Mouse (Mus musculus): ENCODE data around the gene Bdh1.
"Not testable (repeated sequence)": the region's sequence is repeated elsewhere in the genome, so short reads cannot be mapped to it uniquely, and the experiment has no call there.

The Bdh1 gene

GRCm38 (mm10) chr16:31462113-31462687 lies 40.1 kb downstream of the Bdh1 start:
- DNase-seq (ENCODE audit: inconsistent age in 2 of 2, low spot score in 1 of 2): no peak

GRCm38 (mm10) chr16:31464953-31465352 lies 42.9 kb downstream of the Bdh1 start:
- no peak for DNase-seq (ENCODE audit: inconsistent age in 2 of 2, low spot score in 1 of 2)

GRCm38 (mm10) chr16:31465630-31466029 lies 43.5 kb downstream of the Bdh1 start:
- peak; percentile 81 to 91 for DNase-seq (ENCODE audit: inconsistent age in 2 of 2, low spot score in 1 of 2)

GRCm38 (mm10) chr16:31466106-31466505 lies 44.0 kb downstream of the Bdh1 start:
- DNase-seq (ENCODE audit: inconsistent age in 2 of 2, low spot score in 1 of 2): peak in 1 of 2 experiments; percentile 62

- not testable (repeated sequence) for DNase-seq (ENCODE audit: inconsistent age in 2 of 2, low spot score in 1 of 2)
These were observed 48.7 kb downstream of the Bdh1 start for GRCm38 (mm10) chr16:31470819-31471218.

GRCm38 (mm10) chr16:31471994-31472393 lies 49.9 kb downstream of the Bdh1 start:
- peak in 1 of 2 experiments; percentile 28 for DNase-seq (ENCODE audit: inconsistent age in 2 of 2, low spot score in 1 of 2)

- DNase-seq (ENCODE audit: inconsistent age in 2 of 2, low spot score in 1 of 2): no peak
These were observed 51.1 kb downstream of the Bdh1 start for GRCm38 (mm10) chr16:31473226-31473625.

- DNase-seq (ENCODE audit: inconsistent age in 2 of 2, low spot score in 1 of 2): peak in 1 of 2 experiments; percentile 19
These were observed 53.3 kb downstream of the Bdh1 start for GRCm38 (mm10) chr16:31475123-31475968.

- no peak for DNase-seq (ENCODE audit: inconsistent age in 2 of 2, low spot score in 1 of 2)
These were observed 55.0 kb downstream of the Bdh1 start for GRCm38 (mm10) chr16:31476872-31477603.

- peak in 1 of 2 experiments; percentile 28 for DNase-seq (ENCODE audit: inconsistent age in 2 of 2, low spot score in 1 of 2)
These were observed 63.3 kb downstream of the Bdh1 start for GRCm38 (mm10) chr16:31485336-31485735.

GRCm38 (mm10) chr16:31487266-31487665 lies 65.2 kb downstream of the Bdh1 start:
- no peak for DNase-seq (ENCODE audit: inconsistent age in 2 of 2, low spot score in 1 of 2)

GRCm38 (mm10) chr16:31489096-31489495 lies 67.0 kb downstream of the Bdh1 start:
- peak in 1 of 2 experiments; percentile 70 for DNase-seq (ENCODE audit: inconsistent age in 2 of 2, low spot score in 1 of 2)

- DNase-seq (ENCODE audit: inconsistent age in 2 of 2, low spot score in 1 of 2): peak in 1 of 2 experiments; percentile 18
These were observed 68.9 kb downstream of the Bdh1 start for GRCm38 (mm10) chr16:31490967-31491366.

GRCm38 (mm10) chr16:31492921-31493549 lies 71.0 kb downstream of the Bdh1 start:
- peak in 1 of 2 experiments; percentile 69 for DNase-seq (ENCODE audit: inconsistent age in 2 of 2, low spot score in 1 of 2)

- DNase-seq (ENCODE audit: inconsistent age in 2 of 2, low spot score in 1 of 2): peak in 1 of 2 experiments; percentile 47
These were observed 71.5 kb downstream of the Bdh1 start for GRCm38 (mm10) chr16:31493550-31493965.

GRCm38 (mm10) chr16:31493991-31494390 lies 71.9 kb downstream of the Bdh1 start:
- peak in 1 of 2 experiments; percentile 67 for DNase-seq (ENCODE audit: inconsistent age in 2 of 2, low spot score in 1 of 2)

GRCm38 (mm10) chr16:31495356-31495755 lies 73.3 kb downstream of the Bdh1 start:
- peak in 1 of 2 experiments; percentile 61 for DNase-seq (ENCODE audit: inconsistent age in 2 of 2, low spot score in 1 of 2)

GRCm38 (mm10) chr16:31495769-31496168 lies 73.7 kb downstream of the Bdh1 start:
- DNase-seq (ENCODE audit: inconsistent age in 2 of 2, low spot score in 1 of 2): peak in 1 of 2 experiments; percentile 56

- peak in 1 of 2 experiments; percentile 45 for DNase-seq (ENCODE audit: inconsistent age in 2 of 2, low spot score in 1 of 2)
These were observed 76.3 kb downstream of the Bdh1 start for GRCm38 (mm10) chr16:31498336-31498735.

- DNase-seq (ENCODE audit: inconsistent age in 2 of 2, low spot score in 1 of 2): peak in 1 of 2 experiments; percentile 86
These were observed 76.9 kb downstream of the Bdh1 start for GRCm38 (mm10) chr16:31499021-31499420.

Measured in adrenal gland, adult (tissue).